Mouse (Mus musculus) thymus, postnatal 4 days (tissue): ENCODE measurements around the gene Fignl2.
A peak's percentile ranks its signal among the peaks of the same experiment; 100 is the strongest.

ENCODE experiments used
- DNase-seq: peaks from one replicate; pipeline ENCODE4 v3.0.0; 2021

Fignl2 gene

DNA sequence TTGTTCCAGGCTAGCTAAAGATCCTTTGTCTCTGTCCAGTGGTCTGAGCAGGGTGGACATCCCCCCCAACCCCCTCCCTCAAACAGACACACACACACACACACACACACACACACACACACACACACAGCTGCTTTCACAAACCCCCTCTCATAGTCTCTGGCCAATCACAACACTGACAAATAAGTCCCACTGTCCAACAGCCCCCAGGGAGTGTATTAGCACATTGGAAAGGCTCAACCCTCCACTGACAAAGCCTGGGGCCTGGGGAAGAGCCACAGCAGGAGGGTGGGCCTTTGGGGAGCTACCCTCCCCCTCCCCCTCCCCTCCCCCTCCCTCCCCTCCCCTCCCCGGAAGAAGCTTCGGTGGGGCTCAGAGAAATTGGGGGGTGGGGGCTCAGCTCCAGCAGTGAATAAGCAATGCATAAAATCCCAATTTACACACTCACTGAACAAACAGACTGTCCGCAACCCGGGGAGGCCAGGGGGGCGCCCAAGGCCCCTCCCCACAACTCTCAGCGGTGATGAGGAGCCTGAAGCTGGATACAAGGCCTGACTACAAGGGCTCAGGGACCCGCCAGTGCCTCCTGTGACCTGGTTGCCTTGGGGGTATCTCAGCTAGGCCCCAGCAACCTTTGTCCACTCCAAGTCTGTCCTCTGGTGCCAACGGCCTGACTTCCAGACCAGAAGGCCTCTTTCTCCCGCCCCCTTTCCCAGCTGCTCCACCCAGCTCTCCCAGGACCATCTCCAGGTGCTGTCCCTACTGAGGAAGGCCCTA is 11.3 kb downstream of the Fignl2 start:
- no peak for DNase-seq

DNA sequence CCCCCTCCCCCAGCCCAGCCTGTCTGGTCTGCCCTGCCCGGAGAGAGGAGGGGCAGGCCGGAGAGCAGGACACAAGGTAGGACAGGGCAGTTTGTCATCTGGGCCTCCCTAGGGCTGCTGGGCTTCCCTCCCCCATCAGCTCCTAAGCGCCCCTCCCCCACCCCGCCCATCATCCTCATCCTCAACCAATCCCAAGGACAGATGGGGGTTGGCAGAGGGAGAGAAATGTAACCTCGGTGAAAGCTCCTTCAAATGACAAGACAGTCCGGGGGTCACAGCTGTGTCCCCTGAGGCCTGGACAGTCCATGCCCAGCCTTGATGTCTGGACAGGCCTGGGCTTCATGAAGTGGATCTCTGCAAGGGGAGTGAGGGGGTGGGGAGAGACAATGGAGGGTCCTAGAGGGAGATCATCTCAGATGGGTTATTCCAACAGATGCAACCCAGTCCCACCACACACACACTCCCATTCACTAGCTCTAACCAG is 12.0 kb downstream of the Fignl2 start:
- DNase-seq, result no peak

DNA sequence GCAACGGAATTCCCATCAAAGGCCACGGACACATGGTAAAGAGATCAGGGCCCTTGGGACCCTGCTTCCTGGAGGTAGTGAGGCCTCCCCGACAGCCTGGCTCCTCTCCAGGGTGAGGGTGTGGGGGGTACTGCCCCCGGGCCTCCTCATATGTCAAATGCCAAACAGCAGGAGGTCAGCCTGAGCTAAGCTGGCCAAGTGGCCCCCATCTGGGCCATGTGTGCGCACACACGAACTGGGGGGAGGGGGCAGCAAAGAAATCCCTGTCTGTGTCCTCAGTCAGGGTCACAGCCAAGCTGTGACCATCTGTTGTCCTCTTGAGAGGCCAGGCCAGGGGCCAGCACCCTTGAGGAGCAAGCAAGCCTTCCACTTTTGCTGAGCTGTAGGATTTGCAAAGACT is 13.3 kb downstream of the Fignl2 start:
- no peak for DNase-seq

- no peak for DNase-seq
Measured at GRCm38 (mm10) chr15:101060280-101060852, 18.0 kb downstream of the Fignl2 start.

DNA sequence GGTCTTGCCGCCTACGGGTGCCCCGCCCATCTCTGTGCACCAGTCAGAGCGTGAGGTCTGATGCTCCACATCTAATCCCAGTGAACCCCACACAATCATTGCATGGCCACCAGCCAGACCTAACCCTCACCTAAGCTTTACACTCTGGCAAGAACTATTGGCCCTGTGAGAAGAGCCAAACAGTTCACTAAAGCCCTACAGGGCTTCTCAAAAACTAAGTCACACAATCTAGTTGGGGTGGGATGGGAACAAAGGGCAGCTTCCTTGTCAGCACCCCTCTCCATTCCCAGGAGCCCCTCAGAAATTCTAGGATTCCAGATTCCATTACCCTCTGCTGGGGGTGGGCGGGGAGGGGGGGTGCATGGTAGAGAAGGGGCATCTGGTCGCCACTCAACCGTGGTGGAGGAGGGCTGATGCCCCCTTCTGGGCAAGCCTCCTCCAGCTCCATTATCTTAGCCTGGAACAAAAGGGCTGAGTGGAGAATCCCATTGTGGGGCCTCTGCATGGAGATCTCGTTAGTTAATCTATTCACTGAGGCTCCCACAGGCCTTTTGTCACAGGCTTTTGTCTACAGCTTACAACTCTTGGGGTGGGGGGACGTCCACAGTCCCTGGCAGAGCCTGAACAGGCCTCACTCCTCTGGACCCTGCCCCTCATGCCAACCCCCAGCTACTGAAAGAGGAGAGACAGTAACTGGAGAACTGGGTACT is 18.6 kb downstream of the Fignl2 start:
- no peak for DNase-seq

DNA sequence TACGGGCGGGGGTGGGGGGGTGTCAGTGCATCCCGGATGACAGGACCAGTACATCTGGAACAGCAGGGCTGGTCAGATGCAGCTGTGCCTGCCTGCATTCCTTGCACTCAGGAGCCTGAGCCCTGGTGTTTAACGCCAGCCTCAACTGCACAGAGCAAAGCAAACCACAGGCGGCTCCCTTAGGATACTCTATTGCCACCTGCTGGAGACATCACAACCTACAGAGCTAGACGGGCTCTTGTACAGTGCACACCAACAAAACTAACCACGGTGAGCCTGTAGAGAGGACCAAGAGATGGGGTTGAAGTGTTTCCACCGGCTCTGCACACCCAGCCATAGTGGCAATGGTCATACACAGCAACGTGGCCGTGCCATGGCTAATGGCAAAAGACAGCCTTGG is 22.1 kb downstream of the Fignl2 start:
- peak; percentile 62 for DNase-seq

DNA sequence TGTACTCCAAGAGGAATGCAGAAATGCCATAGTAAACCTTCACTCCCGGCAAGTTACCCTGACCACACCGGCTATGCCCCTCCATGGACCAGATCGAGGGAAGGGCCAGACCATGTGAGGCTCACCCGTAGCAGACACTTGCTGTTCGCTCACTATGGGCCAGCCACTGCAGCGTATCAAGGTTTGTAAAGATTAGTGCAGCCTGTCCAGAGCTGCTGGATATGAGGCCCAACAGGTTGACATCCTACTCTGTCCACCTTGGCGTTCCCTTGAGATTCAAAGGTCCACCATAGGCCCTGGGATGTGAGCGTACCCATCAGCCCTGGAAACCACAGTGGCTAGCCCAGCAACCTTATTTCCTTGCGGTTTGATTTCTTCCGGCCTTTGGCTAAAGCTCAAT is 23.8 kb downstream of the Fignl2 start:
- no peak for DNase-seq

DNA sequence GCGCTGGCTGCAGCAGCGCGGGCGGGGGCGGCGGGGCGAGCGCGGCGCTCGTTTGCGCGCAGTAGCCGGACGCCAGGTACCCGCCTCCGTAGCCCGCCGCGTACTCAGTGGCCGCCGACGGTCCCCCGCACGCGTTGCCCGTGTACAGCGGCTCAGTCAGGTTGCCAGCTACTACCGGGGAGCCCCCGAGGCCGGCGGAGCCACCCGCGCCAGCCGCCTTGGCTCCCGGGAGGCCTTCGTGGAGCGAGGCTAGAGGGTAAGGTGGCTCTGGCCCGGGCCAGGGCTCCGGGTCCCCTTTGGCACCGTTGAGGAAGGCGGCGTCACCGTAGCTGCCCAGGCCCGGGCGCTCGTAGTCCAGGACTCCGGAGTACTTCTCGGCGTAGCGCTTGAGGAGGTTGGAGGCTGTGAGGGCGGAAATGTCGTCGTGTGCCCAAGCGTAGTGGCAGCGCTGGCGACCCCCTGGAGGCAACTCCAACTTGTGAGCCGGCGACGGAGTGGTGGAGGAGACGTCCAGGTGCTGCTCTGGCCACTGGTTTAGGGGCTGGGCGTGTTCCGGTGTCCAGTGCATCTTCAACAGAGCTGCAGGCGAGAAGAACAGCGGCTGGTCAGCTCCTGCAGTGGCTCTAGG is 24.4 kb downstream of the Fignl2 start:
- DNase-seq, result peak; percentile 16

DNA sequence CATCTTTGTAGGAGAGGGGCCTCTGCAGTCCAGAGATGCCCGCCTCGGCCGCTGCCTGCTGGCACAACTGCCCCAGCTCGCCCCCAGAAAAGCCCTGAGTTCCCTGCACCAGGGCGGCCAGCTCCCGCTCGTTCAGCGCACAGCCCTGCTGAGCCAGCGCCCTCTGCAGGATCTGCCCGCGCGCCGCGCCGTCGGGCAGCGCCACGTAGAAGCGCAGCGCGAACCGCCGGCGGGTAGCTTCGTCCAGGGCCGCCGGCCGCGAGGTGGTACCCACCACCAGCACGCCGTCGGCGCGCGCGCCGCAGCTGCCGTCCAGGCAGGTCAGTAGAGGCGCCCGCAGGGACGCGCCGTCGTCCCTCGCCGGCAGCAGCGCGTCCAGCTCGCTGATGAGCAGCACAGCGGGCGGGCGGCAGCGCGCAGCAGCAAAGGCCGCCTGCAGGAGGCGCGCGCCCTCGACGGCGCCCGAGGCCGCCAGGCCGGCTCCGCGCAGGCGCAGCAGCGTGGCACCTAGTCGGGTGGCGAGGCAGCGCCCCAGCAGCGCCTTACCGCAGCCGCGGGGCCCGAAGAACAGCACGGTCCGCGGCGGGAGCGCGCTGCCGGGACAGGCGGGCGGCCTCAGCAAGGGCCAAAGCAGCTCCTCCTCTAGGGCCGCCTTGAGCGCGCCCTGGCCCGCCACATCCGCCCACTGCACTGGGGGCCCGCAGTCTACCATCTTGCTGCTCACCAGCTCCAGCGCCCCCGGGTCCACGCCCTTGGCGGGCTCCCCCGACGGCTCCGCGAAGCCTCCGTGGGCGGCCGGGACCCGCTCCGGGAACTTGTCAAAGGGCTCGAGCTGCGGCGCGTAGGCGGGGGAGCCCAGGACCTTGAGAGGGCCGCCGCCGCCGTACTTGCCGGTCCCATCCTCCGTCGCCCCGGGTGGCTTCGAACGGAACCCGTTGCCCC is 25.5 kb downstream of the Fignl2 start:
- peak; percentile 62 for DNase-seq

GRCm38 (mm10) chr15:101051869-101052268 is 26.5 kb downstream of the Fignl2 start:
- DNase-seq, result no peak

- DNase-seq, result no peak
Measured at GRCm38 (mm10) chr15:101048338-101048896, 29.9 kb downstream of the Fignl2 start.

DNA sequence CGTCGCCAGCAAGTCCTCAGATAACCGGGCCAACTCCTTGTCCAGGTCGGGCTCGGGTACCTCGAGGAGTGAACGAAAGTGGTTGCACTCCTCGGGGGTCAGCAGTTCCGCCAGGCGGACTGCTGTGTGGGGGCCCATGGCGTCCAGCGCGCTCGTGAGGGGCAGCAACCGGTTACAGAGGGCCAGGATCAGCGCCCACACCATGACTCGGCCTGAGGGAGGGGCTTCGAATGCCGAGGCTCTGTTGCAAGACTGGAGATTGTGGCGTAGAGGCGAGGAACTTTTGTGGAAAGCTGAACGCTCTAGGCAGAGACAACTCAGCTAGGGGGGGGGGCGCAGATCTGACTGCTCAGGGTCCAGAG is 31.2 kb downstream of the Fignl2 start, which contains the start of gene Gm47841:
TSS of gene Gm47841 (minus strand) at position 204 of the 362 bp plus-strand sequence.
- DNase-seq, result no peak

GRCm38 (mm10) chr15:101046527-101047193 is 31.7 kb downstream of the Fignl2 start:
- peak; percentile 25 for DNase-seq

GRCm38 (mm10) chr15:101046039-101046526 is 32.3 kb downstream of the Fignl2 start:
- DNase-seq, result no peak

- DNase-seq, result no peak
Measured at GRCm38 (mm10) chr15:101044531-101044930, 33.8 kb downstream of the Fignl2 start.

DNA sequence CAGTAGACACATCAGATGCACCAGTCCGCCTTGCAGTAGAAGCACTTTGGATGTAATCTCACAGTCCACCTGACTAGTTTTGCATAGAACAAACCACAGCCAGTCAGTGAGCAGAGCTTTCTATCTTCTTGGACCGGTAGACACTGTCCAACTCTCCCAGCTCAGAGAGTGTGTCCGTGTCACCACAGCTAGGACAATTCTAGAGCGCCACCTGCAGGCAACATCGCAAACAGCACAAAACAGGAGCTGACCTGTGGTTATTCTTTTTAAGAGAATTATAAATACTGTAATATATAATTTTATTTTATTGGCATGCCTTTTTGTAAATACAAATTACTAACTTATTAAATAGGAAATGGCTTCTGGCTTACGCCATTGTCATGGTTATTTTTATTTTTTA is 35.8 kb downstream of the Fignl2 start:
- DNase-seq, result peak; percentile 71

DNA sequence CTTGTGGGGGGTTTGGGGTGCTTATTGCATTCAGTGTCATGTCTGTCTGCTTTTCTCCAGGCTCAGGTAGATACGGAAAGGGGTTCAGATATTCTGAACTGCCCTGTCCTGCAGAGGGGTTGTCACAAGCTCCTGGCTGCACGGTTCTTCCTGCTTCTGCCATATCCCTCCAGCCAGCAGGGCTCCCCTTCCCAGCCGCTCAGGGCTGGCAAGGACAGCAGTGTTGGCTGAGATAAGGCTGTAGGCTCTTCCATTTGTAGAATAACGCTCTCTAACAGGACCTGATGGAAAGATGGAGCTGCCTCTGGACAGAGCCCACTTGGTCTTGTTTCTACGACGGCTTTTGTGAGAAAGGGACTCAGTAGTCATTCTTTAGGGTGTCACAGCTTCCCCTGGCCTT is 36.4 kb downstream of the Fignl2 start:
- no peak for DNase-seq

DNA sequence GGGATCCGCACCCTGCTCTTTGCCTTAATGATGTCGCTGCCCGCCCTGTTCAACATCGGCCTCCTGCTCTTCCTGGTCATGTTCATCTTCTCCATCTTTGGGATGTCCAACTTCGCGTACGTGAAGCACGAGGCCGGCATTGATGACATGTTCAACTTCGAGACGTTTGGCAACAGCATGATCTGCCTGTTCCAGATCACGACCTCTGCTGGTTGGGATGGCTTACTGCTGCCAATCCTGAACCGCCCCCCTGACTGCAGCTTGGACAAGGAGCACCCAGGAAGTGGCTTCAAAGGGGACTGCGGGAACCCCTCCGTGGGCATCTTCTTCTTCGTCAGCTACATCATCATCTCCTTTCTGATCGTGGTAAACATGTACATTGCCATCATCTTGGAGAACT is 38.7 kb downstream of the Fignl2 start:
- peak; percentile 48 for DNase-seq

DNA sequence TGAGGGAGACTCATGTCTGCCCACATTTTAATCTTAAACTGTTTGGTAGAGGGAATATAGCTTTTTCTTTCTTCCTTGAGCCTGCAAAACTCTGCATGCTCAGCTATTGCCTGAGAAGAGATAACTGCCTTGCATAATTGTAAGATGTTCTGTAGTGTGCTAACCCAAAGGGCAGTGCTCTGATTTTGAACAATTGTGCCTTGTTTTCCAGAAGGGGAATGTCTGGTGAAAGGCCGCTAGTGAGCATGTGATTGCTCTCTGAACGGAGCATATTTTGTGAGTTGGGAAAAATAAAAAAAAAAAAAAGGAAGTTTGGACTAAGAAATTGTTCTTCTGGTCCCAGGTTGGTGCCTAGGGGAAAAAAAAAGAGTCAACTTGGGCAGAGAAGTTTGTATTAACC is 49.4 kb downstream of the Fignl2 start:
- no peak for DNase-seq

DNA sequence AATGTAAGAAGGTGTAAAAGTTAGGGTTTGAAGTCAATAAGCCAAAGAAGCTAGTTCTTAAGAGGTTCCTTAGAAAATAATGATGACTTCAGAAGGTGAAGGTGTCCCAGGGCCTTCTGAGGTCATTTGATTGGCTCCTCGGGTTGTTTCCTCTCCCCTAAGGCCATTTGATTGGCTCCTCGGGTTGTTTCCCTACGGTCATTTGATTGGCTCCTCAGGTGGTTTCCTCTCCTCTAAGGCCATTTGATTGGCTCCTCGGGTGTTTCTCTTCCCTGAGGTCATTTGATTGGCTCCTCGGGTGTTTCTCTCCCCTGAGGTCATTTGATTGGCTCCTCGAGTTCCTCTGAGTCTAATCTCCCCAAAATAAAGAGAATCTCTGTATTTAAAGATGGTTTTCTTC is 67.0 kb downstream of the Fignl2 start:
- no peak for DNase-seq

- DNase-seq, result no peak
Measured at GRCm38 (mm10) chr15:101008386-101009010, 69.9 kb downstream of the Fignl2 start.
